Mouse (Mus musculus) brain, embryonic 14.5 days (tissue): ENCODE measurements around the gene Hipk2.

Experiments
- CTCF ChIP-seq: fragments of 200-500 bp; IDR thresholded peaks from 2 replicates; pipeline ENCODE4 v1.5.1; 2012; ENCODE audit warnings: inconsistent platforms, mild to moderate bottlenecking, moderate library complexity, borderline replicate concordance; ENCODE audit not compliant: insufficient read depth, insufficient read length; ENCODE audit errors: extremely low read depth
- POLR2A ChIP-seq: fragments of 200-500 bp; IDR thresholded peaks from 2 replicates; pipeline ENCODE4 v1.6.1; 2012; ENCODE audit warnings: mild to moderate bottlenecking, inconsistent platforms, borderline replicate concordance; ENCODE audit not compliant: poor library complexity, insufficient read depth, insufficient read length, severe bottlenecking; ENCODE audit errors: extremely low read depth

DNA sequence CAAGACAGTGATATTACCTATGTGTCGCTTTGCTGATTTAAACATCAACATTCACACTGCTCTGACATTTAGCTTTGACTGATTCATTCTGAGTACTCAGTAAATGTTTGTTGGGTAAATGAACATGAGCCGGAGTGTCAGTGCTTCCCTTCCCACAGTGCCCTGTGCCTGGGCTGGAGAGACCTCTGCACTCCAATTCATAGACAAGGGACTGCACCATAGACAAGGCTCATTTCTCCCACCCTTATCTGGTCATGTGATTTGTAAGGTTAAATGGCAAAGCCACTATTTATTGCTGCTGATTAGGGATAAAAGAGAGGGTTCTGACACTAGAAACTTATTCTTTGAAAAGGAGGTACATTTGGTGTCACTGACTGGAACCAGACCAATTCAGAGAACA is 118.4 kb downstream of the Hipk2 start:
- no peak for TF ChIP-seq CTCF
- no peak for TF ChIP-seq POLR2A
